Mouse (Mus musculus) heart, embryonic 11.5 days (tissue): Measurements from ENCODE around the gene Sod3. TPM values are rescaled to one million over a fixed set of nuclear protein-coding genes. Genes with fewer than 3 reads are reported as not detected.

Experiments
- ATAC-seq: fragments of 200-750 bp; cut with Nextera tagmentation; replicated peaks from 2 replicates; pipeline ENCODE4 v1.8.0; 2017; ENCODE audit warnings: moderate library complexity; ENCODE audit not compliant: insufficient number of reproducible peaks, low FRiP score, low TSS enrichment
- H3K27ac ChIP-seq: fragments of 300-500 bp; sonication (generic); 2 replicates; pipeline ENCODE4 v1.5.1; 2014; ENCODE audit warnings: mild to moderate bottlenecking, low read depth, low read length
- H3K27me3 ChIP-seq: fragments of 300-500 bp; sonication (generic); 2 replicates; pipeline ENCODE4 v1.6.1; 2014; ENCODE audit warnings: mild to moderate bottlenecking, low read length, mixed read lengths; ENCODE audit not compliant: control insufficient read depth, insufficient read depth
- H3K36me3 ChIP-seq: fragments of 300-500 bp; sonication (generic); 2 replicates; pipeline ENCODE4 v1.6.1; 2014; ENCODE audit warnings: mild to moderate bottlenecking, low read length, moderate library complexity, mixed read lengths; ENCODE audit not compliant: control insufficient read depth, insufficient read depth
- H3K4me1 ChIP-seq: fragments of 300-500 bp; sonication (generic); 2 replicates; pipeline ENCODE4 v1.6.1; 2014; ENCODE audit warnings: low read length; ENCODE audit not compliant: control insufficient read depth, insufficient read depth
- H3K4me2 ChIP-seq: fragments of 300-500 bp; sonication (generic); 2 replicates; pipeline ENCODE4 v1.6.1; 2014; ENCODE audit warnings: mild to moderate bottlenecking, moderate library complexity
- H3K4me3 ChIP-seq: fragments of 300-500 bp; sonication (generic); 2 replicates; pipeline ENCODE4 v1.5.1; 2014; ENCODE audit warnings: low read depth, low read length
- H3K9ac ChIP-seq: fragments of 300-500 bp; sonication (generic); 2 replicates; pipeline ENCODE4 v1.6.1; 2014; ENCODE audit warnings: mild to moderate bottlenecking, low read depth, low read length, moderate library complexity
- H3K9me3 ChIP-seq: fragments of 300-500 bp; sonication (generic); replicated peaks from 2 replicates; pipeline ENCODE4 v1.6.1; 2016; ENCODE audit warnings: low read length; ENCODE audit not compliant: control insufficient read depth
- WGBS: fragments of 180-500 bp; shearing (Covaris S2); extraction: QIAGEN DNeasy Blood & Tissue Kit; methylation state at CpG from one replicate; pipeline ENCODE4 v1.1.7; 2014; ENCODE audit not compliant: insufficient replicate concordance; 5-methylcytosine and 5-hydroxymethylcytosine counted together
- polyA plus RNA-seq: library from polyadenylated mRNA; unstranded; fragments of >200 nt; fragmentation: Nextera tagmentation; extraction: Ambion mirVana; gene quantifications from 2 replicates; pipeline ENCODE4 v1.2.1, GENCODE M21; 2014

Gene Sod3
- polyA plus RNA-seq, 1 experiment from 2014 or later = 0.26 TPM

- no peaks in the 10 kb centered on the region for H3K36me3 ChIP-seq
- H3K9ac ChIP-seq = no peak overlapping the region
- no peaks in the 10 kb centered on the region for H3K27me3 ChIP-seq
- H3K9me3 ChIP-seq = no peaks in the 10 kb centered on the region; the same call in 1 of the 2 replicates
- no peak overlapping the region for H3K4me3 ChIP-seq
- no peaks in the 10 kb centered on the region for H3K4me1 ChIP-seq
- no peak overlapping the region for H3K4me2 ChIP-seq
- H3K27ac ChIP-seq = no peak overlapping the region
- WGBS = 82% methylated on average over 1 of the region's 1 CpGs
- ATAC-seq = no peak
Measured at GRCm38 (mm10) chr5:52415193-52415592, 51.6 kb downstream of the Sod3 start.

DNA sequence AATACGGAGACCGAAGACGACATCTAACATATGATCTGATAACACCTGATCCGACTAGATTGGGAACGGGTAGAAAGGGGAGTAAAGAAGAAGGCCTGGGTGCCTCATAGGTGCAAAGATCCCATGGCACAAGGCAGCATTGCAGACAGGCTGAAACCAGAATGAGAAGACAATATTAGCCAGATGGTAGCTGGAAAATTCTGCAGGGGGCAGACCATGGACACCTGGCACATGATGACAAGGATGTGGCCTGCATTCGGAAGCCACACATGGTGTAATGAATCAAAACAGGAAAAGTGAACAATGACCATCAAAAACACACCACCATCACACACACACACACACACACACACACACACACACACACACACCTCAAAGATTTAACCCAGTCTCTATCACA is 52.3 kb downstream of the Sod3 start:
- no peaks in the 10 kb centered on the region for H3K27me3 ChIP-seq
- no peaks in the 10 kb centered on the region for H3K4me1 ChIP-seq
- no peaks in the 10 kb centered on the region; the same call in 1 of the 2 replicates for H3K9me3 ChIP-seq
- no peak overlapping the region for H3K27ac ChIP-seq
- WGBS = 79% methylated on average over 6 of the region's 6 CpGs
- no peak overlapping the region for H3K9ac ChIP-seq
- ATAC-seq = no peak
- H3K4me3 ChIP-seq = no peak overlapping the region
- H3K36me3 ChIP-seq = no peaks in the 10 kb centered on the region
- H3K4me2 ChIP-seq = no peak overlapping the region

DNA sequence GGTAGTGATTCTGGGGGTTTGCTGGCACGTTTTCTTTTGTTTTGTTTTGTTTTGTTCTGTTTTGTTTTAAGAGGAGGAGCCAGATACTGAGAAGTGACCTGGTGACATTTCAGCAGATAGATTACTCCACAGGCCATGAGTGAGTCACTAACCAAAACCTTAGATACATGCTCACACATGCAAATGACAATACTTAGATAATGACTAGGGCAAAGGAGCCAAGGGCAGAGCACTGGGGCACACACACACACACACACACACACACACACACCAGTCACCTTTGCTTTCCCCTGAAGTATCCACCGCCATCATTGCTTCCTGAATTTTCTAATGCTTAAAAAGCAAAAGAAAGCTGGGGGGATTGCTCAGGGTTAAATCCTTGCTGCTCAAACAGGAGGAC is 52.9 kb downstream of the Sod3 start:
- no peak overlapping the region for H3K4me2 ChIP-seq
- WGBS = 46% methylated on average over 2 of the region's 2 CpGs
- no peaks in the 10 kb centered on the region; the same call in 1 of the 2 replicates for H3K9me3 ChIP-seq
- no peaks in the 10 kb centered on the region for H3K36me3 ChIP-seq
- no peak for ATAC-seq
- no peak overlapping the region for H3K4me3 ChIP-seq
- H3K9ac ChIP-seq = no peak overlapping the region
- H3K4me1 ChIP-seq = no peaks in the 10 kb centered on the region
- H3K27me3 ChIP-seq = no peaks in the 10 kb centered on the region
- no peak overlapping the region for H3K27ac ChIP-seq

Other genes with a start within 250 kb of the Sod3 start
- gene Dhx15, start 173.3 kb upstream of the Sod3 start, polyA plus RNA-seq = 53.7 and 58.5 TPM in 2 replicates
- 1.8 and 1.9 TPM in 2 replicates for gene Ccdc149, start 107.7 kb downstream of the Sod3 start, polyA plus RNA-seq
- gene Lgi2, start 202.7 kb downstream of the Sod3 start, polyA plus RNA-seq = 3.0 and 3.5 TPM in 2 replicates